Mouse (Mus musculus): ENCODE measurements around the gene Aif1.

The Aif1 gene

GRCm38 (mm10) chr17:35194844-35195630, 19.2 kb upstream of the Aif1 start:
- no peak for DNase-seq (ENCODE audit: low spot score)

GRCm38 (mm10) chr17:35193881-35194843, 18.3 kb upstream of the Aif1 start, which contains the start of gene Ltb:
Ltb (plus strand) TSS chr17:35194439.
- peak; percentile 40 for DNase-seq (ENCODE audit: low spot score)

- no peak for DNase-seq (ENCODE audit: low spot score)
Observed at GRCm38 (mm10) chr17:35192924-35193323, 17.1 kb upstream of the Aif1 start.

GRCm38 (mm10) chr17:35191723-35192122, 15.9 kb upstream of the Aif1 start:
- no peak for DNase-seq (ENCODE audit: low spot score)

GRCm38 (mm10) chr17:35190096-35190495, 14.2 kb upstream of the Aif1 start:
- no peak for DNase-seq (ENCODE audit: low spot score)

- no peak for DNase-seq (ENCODE audit: low spot score)
Observed at GRCm38 (mm10) chr17:35189186-35189585, 13.3 kb upstream of the Aif1 start.

- no peak for DNase-seq (ENCODE audit: low spot score)
Observed at GRCm38 (mm10) chr17:35187959-35188610, 12.2 kb upstream of the Aif1 start, which contains the start of gene Lst1. Lst1 (minus strand) TSS chr17:35188439.

- DNase-seq (ENCODE audit: low spot score) = no peak
Observed at GRCm38 (mm10) chr17:35187345-35187744, 11.5 kb upstream of the Aif1 start.

- DNase-seq (ENCODE audit: low spot score) = peak; percentile 59
Observed at GRCm38 (mm10) chr17:35186681-35187080, 10.8 kb upstream of the Aif1 start.

GRCm38 (mm10) chr17:35185639-35186611, 10.1 kb upstream of the Aif1 start:
- peak; percentile 68 for DNase-seq (ENCODE audit: low spot score)

GRCm38 (mm10) chr17:35180093-35180492, 4.2 kb upstream of the Aif1 start:
- DNase-seq (ENCODE audit: low spot score) = no peak

- DNase-seq (ENCODE audit: low spot score) = peak; percentile 81
Observed at GRCm38 (mm10) chr17:35178528-35178927, 2.7 kb upstream of the Aif1 start.

- DNase-seq (ENCODE audit: low spot score) = no peak
Observed at GRCm38 (mm10) chr17:35175382-35175781, 486 bp downstream of the Aif1 start.

GRCm38 (mm10) chr17:35174201-35174977, 1.5 kb downstream of the Aif1 start:
- DNase-seq (ENCODE audit: low spot score) = no peak

- no peak for DNase-seq (ENCODE audit: low spot score)
Observed at GRCm38 (mm10) chr17:35173329-35173728, 2.5 kb downstream of the Aif1 start.

GRCm38 (mm10) chr17:35172445-35173234, 3.2 kb downstream of the Aif1 start:
- DNase-seq (ENCODE audit: low spot score) = no peak

GRCm38 (mm10) chr17:35168541-35169207, 7.2 kb downstream of the Aif1 start:
- DNase-seq (ENCODE audit: low spot score) = peak; percentile 88

- no peak for DNase-seq (ENCODE audit: low spot score)
Observed at GRCm38 (mm10) chr17:35167794-35168193, 8.1 kb downstream of the Aif1 start.
